Mouse (Mus musculus) heart, postnatal 14 days (tissue): ENCODE data around the gene Stk10. TPM values are rescaled to one million over a fixed set of nuclear protein-coding genes. Genes with fewer than 3 reads are reported as not detected.
A peak's percentile ranks its signal among the peaks of the same experiment; 100 is the strongest.
"Not testable (repeated sequence)": the region's sequence is repeated elsewhere in the genome, so short reads cannot be mapped to it uniquely, and the experiment has no call there.

Experiments used
- DNase-seq, 2 experiments: peaks; one replicate each; pipeline ENCODE4 v3.0.0; 2021 to 2022
- intact Hi-C: fragments of 180-260 bp; cut with DNase I; formaldehyde crosslinking; loops from one replicate; pipeline ENCODE4 v1.15.1; 2025
- long read RNA-seq, 2 experiments: library from polyadenylated mRNA; stranded (forward); transcript quantifications; one replicate each; pipeline ENCODE4 v2.0.0; 2021
- total RNA-seq, 2 experiments: library from RNA; stranded (reverse); gene quantifications; 2 replicates each; pipeline ENCODE4 v1.2.3; 2021

The Stk10 gene
- total RNA-seq = 10 to 100 TPM; 14.3 to 14.5 TPM
- long read RNA-seq, experiment 1, partial matches to known transcripts = 0 of 2 reads
- long read RNA-seq, experiment 1, other reads (novel, unspliced or antisense) = 2 of 2 reads
- long read RNA-seq, experiment 2, partial matches to known transcripts = 0 of 1 reads
- long read RNA-seq, experiment 2, other reads (novel, unspliced or antisense) = 1 of 1 reads

DNA sequence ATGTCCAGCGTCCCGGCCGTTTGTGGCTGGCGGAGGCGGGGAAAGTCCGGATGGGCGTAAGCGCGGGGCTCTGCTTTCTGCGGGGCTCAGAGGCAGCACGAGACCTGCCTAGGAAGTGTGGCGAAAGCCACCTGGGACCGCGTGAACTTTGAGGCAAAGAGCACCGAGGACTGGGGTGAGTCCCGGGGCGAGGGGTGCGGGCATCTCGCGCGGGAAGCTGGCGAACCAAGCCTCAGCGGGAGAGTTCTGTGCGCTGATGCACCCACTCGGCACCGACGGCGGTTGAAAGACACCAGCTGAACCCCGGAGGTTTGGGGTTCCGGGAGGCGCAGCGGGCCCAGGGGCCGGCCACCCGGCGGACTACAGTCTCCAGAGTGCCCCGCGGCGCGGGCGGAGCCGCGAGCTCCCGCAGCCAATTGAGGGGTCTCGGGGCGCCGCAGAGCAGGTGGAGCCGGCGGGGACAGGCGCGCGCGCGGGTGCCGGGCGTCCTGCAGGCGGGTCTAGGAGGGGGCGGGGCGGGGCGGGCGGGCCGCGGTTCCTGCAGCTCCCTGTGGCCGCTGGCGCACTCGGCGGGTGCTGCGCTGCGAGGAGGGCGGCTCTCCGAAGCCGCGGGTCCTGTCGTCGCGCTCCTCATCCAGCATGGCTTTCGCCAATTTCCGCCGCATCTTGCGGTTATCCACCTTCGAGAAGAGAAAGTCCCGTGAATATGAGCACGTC is at the start of gene Stk10:
TSS of gene Stk10 (plus strand) at position 541 of the 717 bp plus-strand sequence.
- intact Hi-C loops = loop anchor here (1.0 to 5.0 kb wide), 2 partner anchors 55 to 174 kb away; no protein-coding TSS in a partner anchor
- DNase-seq = peak; percentile 92 to 94

DNA sequence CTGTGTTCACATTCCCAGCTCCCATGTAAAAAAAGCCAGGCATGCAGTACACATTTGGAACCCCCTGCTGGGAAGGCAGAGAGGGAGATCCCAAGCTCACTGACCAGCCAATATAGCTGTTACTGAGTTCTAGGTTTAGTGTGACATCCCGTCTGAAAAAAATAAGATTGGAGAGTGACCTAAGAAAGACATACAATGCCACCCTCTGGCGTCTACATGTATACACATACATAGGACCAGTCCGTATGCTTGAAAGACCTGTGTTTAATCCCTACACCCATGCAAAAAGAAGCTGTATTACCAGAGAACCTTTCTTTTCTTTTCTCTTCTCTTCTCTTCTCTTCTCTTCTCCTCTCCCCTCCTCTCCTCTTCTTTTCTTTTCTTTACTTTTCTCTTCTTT is 47.8 kb upstream of the Stk10 start:
- intact Hi-C loops = no loop called here
- no peak for DNase-seq

DNA sequence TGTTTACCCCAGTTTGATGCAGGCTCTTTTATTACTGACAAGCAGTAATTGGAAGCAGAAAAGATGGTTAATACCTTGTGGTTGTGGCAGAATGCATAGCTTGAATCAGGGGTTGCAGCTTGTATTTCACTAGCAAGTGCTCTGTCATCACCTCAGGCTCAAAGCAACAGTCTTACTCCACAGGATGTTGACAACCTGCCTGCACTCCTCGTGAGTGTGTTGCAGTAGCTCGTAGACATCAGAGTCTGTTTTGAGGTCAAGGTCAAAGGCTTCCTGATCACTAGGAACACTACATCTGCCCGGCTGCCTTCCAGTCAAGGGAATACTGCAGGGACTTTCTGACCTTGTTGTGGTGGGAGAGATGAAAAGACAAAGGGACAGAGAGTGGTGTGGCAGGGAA is 46.5 kb upstream of the Stk10 start:
- DNase-seq = no peak
- intact Hi-C loops = no loop called here

DNA sequence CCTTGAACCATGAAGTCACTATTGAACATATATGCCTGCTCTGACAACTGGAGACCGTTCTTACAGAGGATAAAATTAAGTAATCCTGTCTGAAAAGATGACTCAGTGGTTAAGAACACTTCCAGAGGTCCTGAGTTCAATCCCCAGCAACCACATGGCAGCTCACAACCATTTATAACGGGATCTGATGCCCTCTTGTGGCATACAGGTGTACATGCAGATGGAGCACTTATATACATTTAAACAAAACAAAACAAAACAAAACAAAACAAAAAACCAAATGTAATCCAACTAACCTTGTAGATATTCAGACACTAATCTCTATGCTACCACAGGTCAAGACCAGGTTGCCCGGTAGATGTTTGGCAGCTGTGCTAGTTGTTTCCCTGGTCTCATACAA is 45.6 kb upstream of the Stk10 start:
- intact Hi-C loops = no loop called here
- no peak for DNase-seq

DNA sequence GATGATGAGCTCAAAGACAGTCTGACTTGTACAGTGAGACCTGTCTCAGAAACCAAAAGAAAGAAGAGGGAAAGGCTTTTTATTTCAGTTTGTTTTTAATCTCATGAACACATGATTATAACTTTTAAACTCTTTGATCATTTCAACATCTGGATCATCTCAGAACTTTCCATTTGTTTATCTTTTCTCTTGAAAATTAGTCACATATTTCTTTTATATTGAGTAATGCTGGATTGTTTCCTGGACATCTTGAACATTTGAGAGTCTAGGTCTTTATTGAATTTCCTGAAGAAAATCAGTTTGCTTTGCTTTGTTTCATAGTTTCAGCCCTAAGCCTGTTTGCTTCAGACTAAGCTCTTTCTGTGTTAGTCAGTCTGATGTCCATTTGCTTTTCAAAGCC is 44.8 kb upstream of the Stk10 start:
- intact Hi-C loops = no loop called here
- no peak for DNase-seq

DNA sequence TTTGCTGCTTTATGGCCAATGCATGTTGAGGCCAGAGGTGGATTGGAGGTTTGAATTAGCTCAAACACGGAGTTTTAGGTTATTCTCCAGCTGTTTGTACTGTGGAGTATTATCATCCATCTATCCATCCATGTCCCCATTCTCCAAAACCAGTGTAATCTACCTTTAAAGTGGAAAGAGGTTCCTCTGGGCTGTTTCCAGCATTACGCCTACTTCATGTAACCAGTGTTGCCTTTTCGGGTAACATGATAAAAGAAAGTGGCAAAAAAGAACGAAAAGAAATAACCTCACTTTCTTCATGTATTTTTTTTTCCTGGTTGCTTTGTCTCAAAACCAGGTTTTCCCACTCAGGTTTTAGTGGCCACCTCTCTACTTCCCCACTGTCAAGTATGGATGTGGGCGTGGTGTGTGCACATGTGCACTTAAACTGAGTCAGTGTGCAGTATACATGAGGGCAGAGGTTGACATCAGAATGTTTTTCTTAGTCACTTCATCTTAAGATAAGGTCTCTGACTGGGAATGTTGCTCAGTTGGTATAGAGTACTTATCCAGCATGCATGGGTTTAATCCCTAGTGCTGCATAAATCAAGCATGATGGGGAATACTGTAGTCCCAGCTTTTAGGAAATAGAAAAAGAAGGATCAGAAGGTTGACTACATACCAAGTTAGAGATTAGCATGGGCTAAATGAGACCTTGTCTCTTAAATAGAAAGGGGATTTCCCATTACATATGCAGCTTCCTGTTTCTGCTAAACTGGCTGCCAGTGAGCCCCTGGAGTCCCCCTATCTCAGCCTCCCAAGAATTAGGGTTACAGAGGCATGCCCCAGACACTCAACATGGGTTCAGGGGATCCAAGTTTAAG is 44.1 kb upstream of the Stk10 start:
- no peak for DNase-seq
- intact Hi-C loops = no loop called here

DNA sequence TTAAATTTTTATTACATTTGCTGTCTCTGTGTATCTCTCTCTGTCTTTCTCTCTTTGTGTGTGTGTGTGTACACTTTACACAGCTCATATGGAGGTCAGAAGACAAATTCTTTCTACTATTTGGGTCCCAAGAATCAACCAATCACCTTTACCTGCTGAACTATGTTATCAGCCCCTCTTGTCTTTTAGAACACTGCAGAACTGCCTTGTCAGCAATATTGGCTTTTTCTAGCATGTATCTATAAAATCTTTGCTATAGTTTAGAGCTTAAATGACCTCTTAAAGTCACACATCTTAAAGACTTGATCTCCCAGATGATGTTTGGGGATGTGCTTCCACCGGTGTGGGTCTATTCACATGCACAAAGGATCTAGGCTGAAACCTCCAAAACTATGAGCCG is 42.0 kb upstream of the Stk10 start:
- no peak for DNase-seq
- intact Hi-C loops = loop anchor here (5.0 kb wide), 1 partner anchor 34 kb away; the partner anchor contains the start of gene Ubtd2

DNA sequence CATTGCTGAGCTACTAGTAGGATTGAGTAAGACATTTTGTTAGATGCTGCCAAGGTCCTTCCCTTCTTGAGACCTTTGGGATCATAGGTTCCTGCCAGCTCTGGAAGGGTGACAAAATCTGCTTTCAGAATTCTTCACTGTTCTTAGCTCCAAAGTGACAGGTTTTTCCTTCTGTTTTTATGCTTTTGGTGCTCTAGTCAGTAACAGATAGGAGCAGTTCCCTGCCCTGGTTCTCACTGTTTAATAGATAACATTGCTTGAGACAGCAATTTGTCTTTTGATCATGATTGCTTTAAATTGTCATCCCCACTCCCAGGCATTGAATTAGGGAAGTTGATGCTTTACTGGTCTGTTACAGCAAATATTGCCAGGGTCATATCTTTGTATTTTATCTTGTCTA is 39.8 kb upstream of the Stk10 start:
- peak; percentile 30 to 33 for DNase-seq
- intact Hi-C loops = loop anchor here (5.0 kb wide), 1 partner anchor 36 kb away; the partner anchor contains the start of gene Ubtd2

DNA sequence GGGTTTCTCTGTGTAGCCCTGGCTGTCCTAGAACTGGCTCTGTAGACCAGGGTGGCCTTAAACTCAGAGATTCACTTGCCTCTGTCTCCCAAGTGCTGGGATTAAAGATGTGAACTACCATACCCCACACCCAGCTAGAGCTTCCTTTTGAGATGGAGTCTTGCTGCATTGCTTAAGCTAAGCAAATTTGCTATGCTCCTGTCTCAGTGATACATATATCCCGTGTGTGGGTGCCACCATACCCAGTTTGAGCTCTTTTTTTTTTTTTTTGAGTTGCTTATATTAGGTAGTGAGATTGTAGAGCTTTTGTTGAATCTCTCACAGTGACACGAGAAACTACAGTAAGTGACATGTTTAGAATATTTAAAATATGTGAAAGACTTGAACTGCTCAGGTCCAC is 37.8 kb upstream of the Stk10 start:
- intact Hi-C loops = no loop called here
- DNase-seq = no peak

DNA sequence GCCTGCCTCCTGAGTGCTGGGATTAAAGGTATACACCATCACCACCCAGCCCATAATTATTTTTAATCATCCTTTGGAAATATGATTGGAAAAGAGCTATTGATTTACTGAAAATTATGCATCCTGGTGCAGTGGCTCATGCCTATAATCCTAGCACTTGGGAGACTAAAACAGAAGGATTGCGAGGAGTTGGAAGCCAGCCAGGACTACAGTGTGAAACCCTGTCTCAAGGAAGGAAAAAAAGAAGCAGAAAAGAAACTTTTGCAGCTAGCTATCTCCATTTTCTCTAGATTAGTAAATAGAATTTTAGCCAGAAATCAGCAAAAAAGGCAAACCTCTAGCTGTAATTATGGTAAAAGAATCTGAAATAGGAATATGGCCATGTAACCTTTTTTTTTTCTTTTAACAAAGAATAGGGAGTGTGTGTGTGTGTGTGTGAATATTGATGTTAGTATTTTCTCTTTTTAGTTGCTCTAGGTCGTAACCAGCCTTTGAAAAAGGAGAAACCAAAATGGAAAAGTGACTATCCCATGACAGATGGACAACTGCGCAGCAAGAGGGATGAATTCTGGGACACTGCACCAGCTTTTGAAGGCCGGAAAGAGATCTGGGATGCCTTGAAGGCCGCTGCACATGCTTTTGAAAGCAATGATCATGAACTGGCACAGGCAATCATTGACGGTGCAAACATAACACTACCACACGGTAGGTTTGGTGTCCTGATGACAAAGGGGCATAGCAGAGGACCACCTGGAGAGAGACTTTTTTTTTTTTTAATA is 34.2 kb upstream of the Stk10 start:
- peak; percentile 52 to 55 for DNase-seq
- intact Hi-C loops = no loop called here

DNA sequence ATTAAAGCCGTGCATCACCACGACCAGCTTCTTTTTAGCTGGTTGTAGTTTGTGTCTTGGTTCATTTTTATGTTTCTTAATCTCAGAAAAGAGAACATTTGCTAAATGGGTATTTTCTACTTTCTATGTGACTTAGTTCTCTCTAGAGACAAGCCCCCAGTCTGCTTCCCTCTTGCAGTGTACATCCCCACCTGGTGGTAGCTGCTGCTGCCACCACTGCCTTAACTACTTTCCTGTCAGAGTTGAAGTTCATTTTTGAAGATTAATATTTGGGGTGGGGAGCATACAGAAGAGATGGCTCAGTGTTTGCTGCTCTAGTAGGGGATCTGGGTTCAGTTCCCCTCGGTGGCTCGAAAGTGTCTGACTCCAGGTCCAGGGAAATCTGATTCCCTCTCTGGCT is 33.2 kb upstream of the Stk10 start:
- no peak for DNase-seq
- intact Hi-C loops = no loop called here

DNA sequence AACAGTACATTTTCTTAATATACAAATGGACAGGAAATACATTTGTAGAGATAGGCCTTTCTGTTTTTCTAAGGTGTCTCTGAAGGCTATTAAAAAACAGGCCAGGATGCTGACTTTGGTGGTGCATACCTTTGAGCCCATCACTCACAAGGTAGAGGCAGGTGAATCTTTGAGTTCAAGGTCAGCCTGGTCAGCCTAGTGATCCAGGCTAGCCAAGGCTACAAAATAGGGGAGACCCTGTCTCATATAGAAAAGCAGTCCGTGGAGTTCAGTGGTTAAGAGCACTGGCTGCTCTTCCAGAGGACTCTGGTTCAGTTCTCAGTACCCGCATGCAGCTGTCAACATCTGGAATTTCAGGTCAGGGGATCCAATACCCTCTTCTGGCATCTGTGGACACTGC is 29.4 kb upstream of the Stk10 start:
- DNase-seq = no peak
- intact Hi-C loops = no loop called here

DNA sequence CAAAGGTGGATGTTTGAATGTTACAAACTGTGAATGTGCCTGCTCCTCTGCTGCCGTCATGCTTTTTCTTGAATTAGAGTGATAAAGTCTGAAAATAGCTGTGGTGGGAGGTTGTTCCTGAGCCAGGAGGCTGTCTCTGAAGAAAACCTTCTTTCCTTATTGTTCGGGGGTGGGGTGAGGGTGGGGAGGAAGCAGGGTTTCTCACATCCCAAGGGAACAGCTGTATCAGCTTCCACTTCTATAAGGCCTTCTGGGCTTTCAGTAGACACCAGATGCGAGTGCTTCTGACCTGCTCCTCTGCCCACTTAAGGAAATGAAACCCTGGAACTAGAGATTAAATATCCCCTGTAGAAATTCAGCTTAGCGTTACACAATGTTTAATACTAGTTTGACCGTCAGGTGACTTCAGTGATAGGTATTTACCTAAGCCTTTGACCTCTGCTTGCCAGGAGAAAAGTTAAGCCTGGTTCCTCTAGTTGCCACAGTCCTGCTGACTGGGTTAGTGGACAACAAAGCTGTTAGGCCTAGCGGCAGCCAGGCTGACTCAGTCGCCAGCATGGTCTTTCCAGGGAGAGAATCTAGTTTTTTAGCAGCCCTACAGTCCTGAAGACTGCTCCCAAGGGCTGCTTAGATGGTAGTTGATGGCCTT is 27.9 kb upstream of the Stk10 start:
- DNase-seq = no peak
- intact Hi-C loops = no loop called here

DNA sequence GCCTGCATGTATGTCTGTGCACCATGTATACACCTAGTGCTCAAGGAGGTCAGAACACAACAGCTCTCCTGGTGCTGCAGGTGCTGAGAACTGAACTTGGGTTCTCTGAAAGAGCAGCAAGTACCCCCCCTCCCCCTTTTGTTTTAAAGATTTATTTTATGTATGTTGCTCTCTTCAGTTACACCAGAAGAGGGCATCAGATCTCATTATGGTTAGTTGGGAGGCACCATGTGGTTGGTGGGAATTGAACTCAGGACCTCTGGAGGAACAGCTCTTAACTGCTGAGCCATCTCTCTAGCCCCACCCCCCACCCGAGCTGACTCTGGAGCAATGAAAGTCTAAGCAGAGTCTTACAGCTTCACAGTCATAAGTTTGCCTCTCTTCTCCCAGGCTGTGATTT is 22.2 kb upstream of the Stk10 start:
- no peak for DNase-seq
- intact Hi-C loops = no loop called here

DNA sequence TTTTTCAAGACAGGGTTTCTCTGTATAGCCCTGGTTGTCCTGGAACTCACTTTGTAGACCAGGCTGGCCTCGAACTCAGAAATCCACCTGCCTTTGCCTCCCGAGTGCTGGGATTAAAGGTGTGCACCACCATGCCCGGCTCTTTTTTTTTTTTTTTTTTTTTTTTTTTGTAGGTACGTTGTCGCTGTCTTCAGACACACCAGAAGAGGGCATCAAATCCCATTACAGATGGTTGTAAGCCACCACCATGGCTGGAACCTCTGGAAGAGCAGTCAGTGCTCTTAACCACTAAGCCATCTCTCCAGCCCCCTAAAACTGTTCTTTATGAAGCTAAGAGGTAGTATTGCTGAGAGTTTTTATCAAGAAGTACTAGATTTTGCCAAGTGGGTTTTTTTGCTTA is 18.3 kb upstream of the Stk10 start:
- intact Hi-C loops, DNase-seq: not testable (repeated sequence)

DNA sequence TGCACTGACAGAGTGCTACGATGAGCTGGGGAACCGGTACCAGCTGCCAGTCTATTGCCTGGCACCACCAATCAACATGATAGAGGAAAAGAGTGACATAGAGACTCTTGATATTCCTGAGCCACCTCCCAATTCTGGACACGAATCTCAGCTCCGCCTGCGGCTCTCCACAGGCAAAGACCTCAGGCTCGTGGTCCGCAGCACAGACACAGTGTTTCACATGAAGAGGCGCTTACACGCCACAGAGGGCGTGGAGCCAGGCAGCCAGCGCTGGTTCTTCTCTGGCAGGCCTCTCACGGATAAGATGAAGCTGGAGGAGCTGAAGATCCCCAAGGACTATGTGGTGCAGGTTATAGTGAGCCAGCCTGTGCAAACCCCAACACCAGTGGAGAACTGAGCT is 17.0 kb upstream of the Stk10 start:
- DNase-seq = no peak
- intact Hi-C loops = no loop called here

DNA sequence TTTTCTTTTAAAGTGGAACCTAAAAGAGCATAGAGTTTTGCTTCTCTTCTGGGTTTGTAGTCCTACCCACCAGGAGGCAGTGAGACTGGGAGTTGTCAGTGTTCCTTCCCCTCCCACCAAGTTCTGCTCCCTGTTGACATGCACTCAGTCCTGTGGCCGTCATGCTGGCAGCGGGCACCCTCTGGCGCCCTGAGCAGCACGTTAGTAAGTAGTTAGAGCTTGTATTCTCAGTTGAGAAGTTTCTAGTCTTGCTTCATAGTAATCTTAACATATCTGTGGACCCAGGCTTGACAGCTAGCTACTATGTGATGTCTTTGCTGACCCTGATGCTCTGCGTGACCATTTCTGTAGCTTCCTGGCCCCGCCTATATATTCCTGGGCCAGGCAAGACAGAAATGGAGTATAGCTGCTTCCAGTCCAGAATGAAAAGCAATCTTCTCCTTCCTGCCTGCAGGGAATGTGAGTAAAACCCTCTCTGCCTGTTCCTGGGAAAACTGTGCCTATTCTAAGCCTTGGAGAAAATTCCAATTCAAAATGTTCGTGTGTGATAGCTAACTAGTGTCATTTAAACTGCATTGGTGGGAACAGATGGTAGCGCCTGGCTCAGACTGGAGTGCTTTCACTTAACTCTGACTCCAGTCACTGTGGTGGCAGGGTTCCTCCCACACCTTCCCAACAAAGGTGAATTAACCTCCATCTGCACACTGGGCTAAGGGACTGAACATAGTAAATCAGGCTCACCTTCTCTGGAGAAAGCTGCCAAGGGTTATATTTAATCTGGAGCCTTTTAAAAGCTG is 16.0 kb upstream of the Stk10 start:
- intact Hi-C loops = no loop called here
- no peak for DNase-seq

DNA sequence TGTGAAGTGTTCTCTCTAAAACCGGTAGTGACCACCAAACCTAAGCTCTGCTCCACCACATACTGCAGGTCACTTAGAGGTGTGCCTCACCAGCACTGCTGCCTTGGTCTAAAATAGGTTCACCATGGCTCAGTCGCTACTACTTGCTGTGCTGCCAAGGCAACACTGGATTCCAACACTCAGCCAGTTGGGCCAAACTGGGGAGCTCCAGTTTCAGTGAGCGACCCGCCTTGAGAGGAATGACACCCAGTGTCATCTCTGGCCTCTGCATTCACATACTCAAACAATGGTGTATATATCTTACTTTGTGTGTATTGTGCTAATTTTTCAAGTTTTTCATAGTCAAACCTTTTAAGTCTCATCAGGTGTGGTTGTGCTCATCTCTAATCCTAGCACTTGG is 14.3 kb upstream of the Stk10 start:
- DNase-seq = no peak

DNA sequence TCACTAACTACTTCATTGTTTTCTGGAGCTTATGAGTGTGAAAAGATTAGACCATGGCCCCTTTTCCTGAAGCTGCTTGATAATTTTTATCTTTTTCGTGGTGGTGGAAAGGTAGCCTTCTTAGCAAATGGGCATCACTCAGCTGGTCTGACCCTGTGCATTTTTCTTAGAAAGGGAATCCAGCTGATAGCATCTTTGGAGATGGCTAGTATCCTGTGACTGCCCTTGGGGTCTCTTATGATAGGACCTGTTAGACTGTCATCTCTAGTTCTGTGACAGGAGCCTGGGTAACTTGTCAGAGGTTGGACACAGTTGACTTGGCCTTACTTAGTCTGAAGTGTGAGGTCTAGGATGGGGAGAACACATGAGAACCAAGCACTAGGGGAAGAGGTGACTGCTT is 13.8 kb upstream of the Stk10 start:
- no peak for DNase-seq
- intact Hi-C loops = no loop called here

More for the DNA sequence above, 14.3 kb upstream of the Stk10 start:
- intact Hi-C loops = no loop called here
